Mouse (Mus musculus): ENCODE measurements around the gene Bcl9l.

Gene Bcl9l

GRCm38 (mm10) chr9:44511935-44512716 lies 29.5 kb downstream of the Bcl9l start:
- no peak for DNase-seq (ENCODE audit: low spot score)

GRCm38 (mm10) chr9:44512717-44513003 lies 30.0 kb downstream of the Bcl9l start:
- DNase-seq (ENCODE audit: low spot score): no peak

DNA sequence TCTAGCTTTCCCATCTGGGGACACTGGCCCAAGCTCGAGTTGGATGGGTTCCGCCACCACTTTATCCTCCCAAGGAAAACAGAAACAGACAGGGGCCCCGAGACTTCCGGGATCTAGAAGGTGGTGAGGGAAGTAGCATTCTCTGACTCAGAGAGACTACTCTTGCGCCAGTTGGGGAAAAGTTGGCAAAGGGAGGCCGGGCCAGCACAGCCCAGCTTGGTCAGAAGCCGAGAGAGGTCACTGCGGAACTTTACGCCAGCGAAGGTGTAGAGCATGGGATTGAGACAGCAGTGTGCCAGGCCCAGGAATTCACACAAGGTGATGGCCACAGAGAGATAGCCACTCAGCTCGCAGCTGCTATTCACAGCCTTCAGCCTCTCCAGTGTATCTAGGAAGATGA lies 30.5 kb downstream of the Bcl9l start:
- DNase-seq (ENCODE audit: low spot score): no peak

- DNase-seq (ENCODE audit: low spot score): no peak
Measured at GRCm38 (mm10) chr9:44513610-44514009, 31.0 kb downstream of the Bcl9l start.

DNA sequence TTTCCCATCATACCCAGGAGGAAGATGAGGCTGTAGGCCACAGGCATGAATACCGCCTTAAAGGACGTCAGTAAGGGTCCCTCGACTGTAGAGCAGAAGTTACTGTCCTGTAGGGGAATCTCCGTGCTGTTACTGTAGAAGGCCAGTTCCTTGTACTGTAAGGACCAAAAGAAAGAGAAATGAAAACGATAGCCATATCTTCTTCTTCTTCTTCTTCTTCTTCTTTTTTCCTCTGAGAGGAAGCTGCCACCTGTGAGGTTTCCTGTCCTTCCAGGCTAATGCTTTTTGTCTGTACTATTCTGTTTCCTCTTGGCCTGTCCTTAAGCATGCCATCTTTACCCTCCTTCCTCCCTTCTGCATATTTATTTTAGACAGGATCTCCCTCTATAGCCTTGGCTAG lies 31.5 kb downstream of the Bcl9l start:
- no peak for DNase-seq (ENCODE audit: low spot score)

DNA sequence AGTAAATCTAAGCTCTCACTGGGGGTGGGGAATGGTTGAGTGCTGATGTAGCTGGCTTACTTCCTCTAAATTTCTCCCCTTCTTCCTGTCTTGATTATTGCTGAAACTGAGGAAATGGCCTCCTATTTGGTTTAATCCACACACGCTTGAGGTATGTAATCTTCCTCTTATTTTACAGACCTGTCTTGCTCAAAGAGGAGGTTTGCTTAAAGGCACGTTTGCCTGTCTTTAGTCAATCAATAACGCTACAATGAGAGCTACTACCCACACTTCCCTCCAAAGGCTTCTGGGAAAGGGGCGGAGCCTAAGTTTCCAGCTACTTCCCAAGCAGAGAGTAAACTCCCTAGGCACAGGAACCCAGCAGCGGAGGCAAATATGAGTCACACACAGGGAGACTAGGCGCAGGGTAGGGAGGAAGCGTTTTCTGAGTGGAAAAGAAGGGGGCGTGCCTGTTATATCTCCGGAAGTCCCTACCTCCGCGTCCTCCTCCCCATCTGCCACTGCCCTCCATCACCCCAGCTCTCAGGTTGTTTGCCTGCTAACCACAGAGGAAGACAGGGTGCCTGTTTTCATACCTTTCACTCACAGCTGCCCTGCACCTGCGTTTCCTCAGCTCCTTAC lies 32.6 kb downstream of the Bcl9l start:
- no peak for DNase-seq (ENCODE audit: low spot score)

GRCm38 (mm10) chr9:44515891-44516290 lies 33.3 kb downstream of the Bcl9l start:
- DNase-seq (ENCODE audit: low spot score): no peak

DNA sequence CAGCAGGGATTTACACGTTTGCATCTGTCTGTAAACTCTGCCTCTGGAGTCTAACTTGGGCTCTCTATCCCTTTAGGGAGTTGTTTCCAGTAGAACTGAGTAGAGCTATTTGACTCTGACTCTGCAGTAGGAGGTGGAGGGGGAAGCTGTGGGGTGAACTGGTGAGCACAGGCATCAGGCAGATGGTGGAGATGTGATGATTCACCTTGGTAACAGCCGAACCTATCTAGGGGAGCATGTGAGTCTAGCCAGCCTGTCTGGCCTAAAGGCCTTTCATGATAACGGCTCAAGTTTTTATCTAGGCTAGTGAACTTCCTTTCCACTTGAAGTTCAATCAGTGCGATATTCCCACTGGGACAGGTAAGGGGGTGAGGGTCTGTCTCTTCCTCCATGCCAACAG lies 34.7 kb downstream of the Bcl9l start:
- DNase-seq (ENCODE audit: low spot score): no peak

- no peak for DNase-seq (ENCODE audit: low spot score)
Measured at GRCm38 (mm10) chr9:44518068-44518467, 35.4 kb downstream of the Bcl9l start.

GRCm38 (mm10) chr9:44521927-44522326 lies 39.3 kb downstream of the Bcl9l start:
- DNase-seq (ENCODE audit: low spot score): no peak

DNA sequence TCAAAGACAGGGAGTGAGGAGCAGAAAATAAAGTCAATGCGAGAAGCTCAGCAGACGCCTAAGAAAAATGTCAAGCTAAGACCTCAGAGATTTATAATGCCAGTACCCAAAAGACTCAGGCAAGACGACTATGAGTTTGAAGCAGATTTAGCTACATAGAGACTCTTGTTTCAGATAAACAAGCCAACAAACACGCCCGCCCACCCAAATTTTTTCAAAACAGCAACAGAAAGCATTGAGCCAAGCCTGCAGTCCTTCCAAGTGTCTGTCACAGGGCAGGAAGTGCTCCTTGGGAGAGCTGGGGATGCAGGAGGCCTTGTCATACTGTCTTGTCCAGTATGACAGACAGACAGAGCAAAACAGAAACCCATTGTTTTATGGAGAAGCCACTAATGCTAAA lies 41.1 kb downstream of the Bcl9l start:
- no peak for DNase-seq (ENCODE audit: low spot score)

DNA sequence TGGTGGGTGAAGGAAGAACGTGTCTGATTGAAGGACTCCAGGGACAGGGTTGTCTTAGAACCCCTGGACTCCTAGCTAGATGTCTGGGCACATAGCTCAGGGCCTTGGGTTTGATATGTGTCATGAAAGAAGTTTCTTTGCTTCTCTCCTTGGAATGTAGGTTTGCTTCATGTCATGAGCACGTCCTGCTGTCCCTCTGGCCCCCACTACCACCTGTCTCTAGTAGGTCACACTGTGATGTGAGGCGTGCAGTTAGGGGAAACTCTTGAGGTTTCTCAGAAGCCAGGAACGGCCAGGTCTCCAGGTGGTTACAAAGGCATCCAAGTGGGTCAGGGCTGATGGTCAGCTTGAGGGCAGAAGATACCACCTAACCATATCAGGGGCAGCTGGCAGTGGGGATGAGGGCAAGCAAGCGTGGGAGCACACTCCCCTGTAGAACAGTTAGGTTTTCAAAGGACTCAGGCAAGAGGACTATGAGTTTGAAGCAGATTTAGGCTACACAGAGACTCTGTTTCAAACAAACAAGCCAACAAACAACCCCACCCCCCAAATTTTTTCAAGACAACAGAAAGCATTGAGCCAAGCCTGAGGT lies 41.7 kb downstream of the Bcl9l start:
- no peak for DNase-seq (ENCODE audit: low spot score)

- DNase-seq (ENCODE audit: low spot score): no peak
Measured at GRCm38 (mm10) chr9:44525001-44525400, 42.4 kb downstream of the Bcl9l start.

DNA sequence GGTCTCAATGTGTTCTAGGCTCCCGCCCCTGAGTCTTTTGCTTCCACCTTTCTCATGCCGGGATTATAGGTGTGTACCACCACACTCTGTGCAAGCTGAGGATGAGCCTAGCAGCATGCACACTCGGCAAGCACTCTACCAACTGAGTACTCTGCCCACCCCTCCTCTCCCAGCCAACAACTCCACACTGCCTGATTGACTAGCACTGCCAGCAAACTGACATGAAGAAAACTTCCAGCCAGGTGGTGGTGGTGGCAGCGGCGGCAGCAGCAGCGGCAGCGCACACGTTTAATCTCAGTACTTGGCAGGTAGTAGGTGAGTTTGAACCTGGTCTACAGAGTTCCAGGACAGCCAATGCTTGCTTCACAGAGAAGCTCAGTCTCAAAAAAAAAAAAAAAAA lies 43.0 kb downstream of the Bcl9l start:
- DNase-seq (ENCODE audit: low spot score): no peak

DNA sequence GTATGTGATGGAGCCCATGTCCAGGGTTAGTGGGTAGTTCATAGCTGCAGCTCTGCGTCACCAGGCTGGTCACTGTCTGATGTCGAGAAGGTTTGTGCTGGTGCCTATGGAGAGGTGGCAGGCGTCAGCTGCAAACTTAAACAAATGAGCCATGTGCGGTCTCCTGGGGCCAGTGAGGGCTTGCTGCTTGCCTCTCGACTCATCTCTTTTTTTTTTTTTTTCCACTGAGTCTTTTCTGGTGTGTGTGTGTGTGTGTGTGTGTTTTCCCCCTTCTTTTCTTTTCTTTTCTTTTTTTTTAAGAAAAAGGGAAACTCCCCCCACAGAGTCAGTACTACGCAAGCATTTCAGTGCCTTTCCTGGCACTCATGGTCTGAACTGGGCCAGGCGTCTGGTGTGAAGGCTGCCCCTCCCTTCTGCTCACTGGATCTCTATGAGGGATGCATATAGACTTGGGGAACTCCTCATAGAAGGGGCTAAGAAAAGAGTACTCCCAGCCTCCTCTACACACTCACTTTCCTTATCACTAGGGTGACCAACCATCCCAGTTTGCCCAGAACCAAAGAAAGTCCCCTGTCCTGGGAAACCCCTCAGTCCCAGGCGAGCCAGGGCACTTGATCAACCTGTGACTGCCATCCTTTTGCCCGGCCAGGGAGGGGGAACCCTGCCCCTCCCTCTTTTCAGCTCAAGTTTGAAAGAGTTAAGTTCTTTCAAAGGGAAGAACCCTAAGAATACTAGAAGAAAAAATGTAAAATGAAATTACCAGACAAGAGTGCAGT lies 43.9 kb downstream of the Bcl9l start:
- no peak for DNase-seq (ENCODE audit: low spot score)

DNA sequence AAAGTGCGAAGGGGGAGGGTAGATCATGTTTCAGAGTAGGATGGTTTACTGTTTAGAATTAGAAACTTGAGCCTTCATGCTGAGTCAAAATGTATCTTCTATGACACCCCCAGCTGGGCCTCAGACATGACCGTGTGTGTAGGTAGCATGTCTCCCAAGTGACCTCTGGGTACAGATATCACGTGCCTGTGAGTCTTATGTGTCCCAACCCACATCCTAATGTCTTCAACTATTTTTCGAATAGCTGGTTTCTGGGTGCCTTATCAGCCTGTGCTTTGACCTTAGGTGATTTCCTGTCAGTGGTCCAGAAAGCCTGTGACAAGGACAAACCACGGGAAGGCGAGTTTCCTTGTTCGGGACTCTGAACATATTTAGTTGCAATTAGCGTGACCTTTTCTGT lies 45.7 kb downstream of the Bcl9l start:
- DNase-seq (ENCODE audit: low spot score): no peak

GRCm38 (mm10) chr9:44532991-44533580 lies 50.5 kb downstream of the Bcl9l start:
- DNase-seq (ENCODE audit: low spot score): no peak

DNA sequence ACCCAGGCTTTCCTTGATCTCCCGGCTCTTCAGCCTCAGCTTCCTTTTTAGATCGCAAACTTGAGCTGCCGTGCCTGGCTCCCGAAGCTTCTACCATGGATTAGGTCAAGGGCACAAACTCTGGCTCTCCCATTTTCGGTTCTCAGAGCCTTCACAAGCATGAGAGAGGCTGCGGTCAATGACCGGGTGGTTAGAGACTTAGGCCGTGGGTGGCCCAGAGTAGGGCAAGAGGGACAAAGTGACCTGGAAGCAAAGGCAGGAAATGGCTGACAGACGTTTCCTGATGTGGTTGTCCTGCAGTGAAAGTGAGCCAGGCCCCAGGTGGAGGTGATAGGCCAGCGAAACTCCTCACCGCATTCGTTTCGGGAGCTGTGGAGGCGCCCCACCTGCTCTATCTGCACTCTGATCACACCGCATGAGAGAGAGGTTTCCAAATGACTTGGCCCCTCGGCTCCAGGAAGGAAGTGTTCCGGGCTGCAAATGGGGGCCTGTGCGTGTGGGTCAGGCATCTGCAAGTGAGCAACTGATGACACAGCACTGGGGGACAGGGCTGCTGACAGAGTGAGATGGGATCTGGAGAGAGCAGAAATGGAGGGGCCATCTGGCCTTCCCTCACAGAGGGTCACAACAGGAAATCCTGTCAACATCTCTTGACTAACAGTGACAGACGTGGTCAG lies 55.1 kb downstream of the Bcl9l start:
- DNase-seq (ENCODE audit: low spot score): no peak

- DNase-seq (ENCODE audit: low spot score): no peak
Measured at GRCm38 (mm10) chr9:44539816-44540421, 57.3 kb downstream of the Bcl9l start.

GRCm38 (mm10) chr9:44540676-44541075 lies 58.1 kb downstream of the Bcl9l start:
- no peak for DNase-seq (ENCODE audit: low spot score)

DNA sequence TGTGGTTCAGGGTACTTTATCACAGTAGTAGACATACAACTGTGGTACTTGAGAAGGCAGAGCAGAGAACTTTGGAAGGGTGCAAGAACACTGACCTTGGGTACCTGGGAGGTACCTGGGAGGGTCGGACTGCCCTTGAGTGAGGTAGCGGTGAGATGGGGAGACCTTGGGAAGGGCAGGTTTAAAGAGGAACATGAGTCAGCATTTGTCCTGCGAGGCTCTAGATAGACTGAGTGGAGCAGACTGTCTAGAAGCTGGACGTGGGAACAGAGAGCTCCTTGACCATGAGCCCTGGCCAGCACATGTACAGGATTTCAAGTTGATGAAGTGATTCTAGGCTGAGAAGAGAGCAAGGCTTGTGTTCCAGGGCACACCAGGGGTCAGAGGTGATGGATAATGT lies 59.7 kb downstream of the Bcl9l start:
- no peak for DNase-seq (ENCODE audit: low spot score)

- DNase-seq (ENCODE audit: low spot score): no peak
Measured at GRCm38 (mm10) chr9:44544986-44545385, 62.4 kb downstream of the Bcl9l start.
